Mouse (Mus musculus) NIH3T3 (cell line): ENCODE results near the gene Srp14.

ENCODE experiments used
- DNase-seq: peaks from one replicate; pipeline ENCODE4 v3.0.0-alpha.2; 2012; ENCODE audit warnings: low read depth

Gene Srp14

DNA sequence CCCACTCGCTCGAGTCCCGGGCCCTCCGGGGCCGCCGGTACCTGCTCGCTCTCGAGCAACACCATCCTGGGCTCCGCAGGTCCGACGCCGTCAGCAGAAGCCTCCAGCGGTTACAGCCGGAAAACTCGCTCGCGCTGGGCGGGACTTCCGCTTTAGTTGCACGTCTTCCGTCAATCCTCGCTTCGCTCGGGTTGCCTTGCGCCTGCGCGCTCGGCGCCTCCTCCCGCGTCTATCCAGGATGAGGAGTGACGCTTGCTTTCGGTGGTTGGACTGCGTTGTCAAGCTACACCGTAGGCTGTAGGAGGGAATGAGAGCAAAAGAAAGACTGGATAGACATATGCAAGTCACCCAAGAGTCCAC lies at the start of gene Srp14:
TSS of gene Srp14 (minus strand) at position 162 of the 360 bp plus-strand sequence.
- DNase-seq = peak; percentile 98

DNA sequence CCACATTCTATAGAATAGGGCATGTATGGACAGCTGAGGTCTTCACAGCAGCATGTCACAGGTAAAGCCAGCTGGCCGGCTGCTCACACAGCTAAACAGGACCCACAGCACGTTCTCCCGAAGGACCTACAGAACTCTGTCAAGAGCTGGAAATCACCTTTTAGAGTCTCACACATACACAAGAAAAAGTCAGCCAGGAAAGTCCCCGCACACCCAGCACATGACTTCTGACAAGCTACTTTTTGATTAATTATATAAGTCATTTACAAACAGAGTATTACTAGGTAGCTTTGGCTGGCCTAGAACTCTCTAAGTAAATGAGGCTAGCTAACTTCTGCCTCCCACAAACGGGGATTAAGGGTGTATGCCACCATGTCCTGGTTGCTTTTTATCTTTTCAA lies 47.0 kb upstream of the Srp14 start:
- no peak for DNase-seq

DNA sequence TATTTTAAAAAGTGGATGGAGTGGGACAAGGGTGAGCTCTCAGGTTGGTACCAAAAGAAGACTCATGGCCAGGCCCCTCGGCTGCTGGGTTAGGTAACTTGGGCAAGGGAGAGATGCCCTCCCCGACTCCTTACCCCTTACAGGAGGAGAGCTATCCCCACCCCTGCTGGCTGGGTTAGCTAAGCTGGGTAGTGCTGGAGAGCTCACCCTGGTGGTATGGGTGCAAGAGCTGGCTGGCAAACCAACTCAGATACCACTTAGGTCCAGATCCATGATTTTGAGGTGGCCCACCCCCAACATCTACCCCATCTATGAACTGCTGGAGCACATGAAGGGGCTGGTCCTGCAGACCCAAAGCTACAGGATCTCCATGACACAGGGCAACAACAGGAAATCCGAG lies 45.3 kb upstream of the Srp14 start:
- DNase-seq = no peak

DNA sequence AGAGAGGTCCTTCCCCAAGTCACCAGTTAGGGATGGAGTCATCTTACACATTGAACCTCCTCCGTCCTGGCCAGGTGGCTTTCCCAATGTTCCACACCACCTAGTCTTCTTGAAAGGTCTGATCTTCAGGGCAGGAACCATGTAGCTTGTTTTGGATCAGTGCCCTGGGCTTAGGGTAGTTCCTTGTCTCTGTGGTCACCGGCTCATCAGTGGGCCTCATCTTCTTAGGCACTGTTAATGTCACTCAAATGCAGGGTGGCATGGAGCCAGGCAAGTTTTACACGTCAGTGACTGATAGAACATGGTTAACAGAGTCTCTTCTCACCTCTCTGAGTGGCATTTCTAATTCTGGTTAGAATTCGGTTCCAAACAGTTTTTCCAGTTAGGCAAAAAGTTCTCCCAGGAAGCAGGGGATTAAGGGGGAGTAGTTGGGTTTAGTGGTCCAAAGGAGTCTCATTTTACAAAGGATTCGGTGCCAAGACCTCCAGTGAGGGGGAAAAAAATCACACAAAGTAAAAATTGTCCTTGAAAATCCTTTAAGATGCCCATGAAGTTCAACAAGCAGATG lies 43.7 kb upstream of the Srp14 start:
- peak; percentile 51 for DNase-seq

DNA sequence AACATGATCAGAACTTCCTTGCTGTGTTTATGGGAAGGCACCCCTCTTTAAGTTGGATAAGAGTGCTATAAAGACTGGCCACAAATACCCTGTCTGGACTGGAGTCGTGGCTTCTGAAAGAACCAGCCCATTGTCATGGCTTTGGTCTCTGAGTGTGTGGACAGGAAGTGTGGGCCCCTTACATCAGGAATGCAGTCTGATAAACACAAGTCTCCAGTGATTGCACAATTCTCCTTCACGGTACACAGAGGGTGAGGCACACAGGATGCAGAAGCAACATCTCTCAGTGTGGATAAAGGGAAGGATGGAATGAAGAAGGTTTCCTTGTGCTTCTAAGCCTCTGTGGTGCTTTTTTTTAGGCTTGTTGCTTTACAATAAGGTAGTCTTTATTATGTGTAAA lies 42.8 kb upstream of the Srp14 start:
- peak; percentile 52 for DNase-seq

DNA sequence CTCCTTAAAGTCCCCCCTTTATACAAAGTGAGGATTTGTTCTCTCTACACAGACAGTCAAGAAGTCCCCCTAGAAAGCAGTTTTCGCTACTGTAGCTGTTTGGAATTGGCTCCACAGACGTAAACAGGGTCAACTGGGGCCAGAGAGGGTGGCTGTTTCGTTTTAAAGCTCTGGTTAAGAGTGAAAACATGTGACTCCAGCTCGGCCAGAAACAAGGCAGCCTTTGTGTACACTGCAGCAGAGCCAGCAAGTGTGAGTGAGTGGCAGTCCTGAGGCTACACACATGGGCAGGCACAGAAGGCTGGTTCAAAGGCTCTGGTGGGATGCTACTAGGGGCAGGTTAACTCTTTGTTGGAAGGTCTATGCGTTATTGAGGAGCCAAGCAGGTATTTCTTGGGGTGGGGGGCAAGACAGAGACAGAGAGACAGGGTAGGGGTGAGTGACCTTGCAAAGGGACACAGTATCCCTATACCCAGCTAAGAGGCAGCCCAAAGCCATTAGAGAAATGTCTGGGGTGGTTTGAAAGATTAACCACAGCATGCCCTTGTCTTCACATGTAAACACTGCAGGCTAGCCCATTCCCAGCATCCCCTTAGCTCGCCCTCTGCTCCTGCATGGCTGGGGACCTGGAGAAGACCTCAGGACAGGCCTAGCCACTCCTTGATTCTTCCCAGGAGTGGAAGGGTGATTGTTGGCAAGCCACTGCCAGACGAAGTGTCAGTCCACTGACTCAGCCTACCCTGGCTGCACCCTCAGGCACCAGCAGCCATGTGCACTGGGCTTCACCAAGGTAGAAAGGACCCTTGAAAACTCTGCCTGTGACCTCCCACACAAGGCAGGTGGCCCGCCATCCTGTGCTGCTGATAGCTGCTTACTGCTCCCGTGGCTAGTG lies 40.8 kb upstream of the Srp14 start:
- DNase-seq = peak; percentile 86

DNA sequence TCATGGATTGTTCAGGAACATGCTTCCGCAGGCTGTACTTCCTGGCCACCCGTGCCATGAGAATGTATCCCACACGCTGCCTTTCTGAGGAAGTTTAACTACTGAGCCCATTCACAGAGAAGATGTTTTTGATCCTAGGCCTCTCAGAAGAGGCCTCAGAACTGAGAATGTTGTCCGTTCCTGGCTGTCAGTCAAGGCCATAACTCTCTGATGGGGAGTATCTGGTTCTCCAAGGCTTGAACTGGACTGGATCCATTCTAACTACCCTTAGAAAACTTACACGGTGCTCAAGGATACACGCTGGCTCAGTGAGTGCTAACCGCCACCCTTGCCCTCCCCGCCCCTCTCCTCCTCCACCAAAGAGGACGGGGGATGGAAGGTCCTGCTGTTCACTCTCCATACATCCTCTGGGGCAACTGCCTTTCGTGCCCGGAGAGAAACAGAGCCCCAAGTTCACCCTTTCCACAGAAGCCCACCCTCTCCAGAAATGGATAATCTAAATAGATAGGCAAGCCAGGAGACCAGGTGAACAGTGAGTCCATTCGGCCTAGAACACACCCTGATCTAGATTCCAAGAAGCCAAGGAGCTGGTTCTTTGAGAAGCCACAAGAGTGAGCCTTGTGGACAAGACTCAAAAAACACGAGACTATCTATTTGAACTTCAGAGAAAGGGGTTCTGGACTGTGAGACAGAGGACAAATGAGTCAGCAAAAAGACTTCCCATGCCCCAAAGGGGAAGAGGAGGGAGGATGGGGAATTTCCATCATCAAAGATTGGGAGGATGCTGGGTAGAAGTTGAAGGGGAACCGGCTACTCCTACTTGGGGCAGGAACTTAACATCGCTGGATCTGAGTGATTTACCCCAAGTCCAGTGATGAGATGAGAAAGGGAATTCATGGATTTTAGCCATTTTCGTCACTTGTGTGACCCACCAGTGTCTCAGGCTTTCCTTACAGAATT lies 33.2 kb upstream of the Srp14 start:
- DNase-seq = peak; percentile 26

DNA sequence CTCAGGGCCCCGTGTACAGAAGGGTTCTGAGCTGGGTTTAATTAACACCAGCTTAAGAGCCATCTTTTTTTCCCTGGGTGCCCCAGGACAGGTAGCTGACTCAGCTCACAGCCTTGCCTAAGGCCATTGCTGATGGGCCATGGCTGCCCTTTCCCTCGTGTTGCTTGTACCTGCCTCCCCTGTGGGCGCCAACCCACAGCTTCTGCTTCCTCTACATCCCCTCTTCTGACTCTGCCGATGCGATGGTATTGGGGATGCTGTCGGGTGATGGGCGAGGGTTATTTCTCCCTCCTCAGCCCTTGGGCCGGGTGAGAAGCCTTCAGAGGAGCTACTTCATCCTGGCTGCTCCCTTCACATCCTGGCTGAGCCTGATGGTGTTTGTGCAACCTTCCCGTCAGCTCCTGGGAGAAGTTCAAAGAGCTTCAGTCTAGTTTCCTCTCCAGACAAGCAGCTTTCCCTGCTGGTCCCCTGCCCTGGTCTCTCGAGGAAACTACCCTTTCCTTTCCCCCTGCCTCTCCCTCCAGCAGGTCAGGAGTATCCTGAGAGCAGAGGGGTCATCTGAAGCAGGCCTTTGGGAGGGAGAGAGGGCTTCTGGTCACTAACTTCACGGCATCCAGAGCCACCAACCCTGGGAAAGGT lies 32.4 kb upstream of the Srp14 start:
- DNase-seq = peak; percentile 23

DNA sequence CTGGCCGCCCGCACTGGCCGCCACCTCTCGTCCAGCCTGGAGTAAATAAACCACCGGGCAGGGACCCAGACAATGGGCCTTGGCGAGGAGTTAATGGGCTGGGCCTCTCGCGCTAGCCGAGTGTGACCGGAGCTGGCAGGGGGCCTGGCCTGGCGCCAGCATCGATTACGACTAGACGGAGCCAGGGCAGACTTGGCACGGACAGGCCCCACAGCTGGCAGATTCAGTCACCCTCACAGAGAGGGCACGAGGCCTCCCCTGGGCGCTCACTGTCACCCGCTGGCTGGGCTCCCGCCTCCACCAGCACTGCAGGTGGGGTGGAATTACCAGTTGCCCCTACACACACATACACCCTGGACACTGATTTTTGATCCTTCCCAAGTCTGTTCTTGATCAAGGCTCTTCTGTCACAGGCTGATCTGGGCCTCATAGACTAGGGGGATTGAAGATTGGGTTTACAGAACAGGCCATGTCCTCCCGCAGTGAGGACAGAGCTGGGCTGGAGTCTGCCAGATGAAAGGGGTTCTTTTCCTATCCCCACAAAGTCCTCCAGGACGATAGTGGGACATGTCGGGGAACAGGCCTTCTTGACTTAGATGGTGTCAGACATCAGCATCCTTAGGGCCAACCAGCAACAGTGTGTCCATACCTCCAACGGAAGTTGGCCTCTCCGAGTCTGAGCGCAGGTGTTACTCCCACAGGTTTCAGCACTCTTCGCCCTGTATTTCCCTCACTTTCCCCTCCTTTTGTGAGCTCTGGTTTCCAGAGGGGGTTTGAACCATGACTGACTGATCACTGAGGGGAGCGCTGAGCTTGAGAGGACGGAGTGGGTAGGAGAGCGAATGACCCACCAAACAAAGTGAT lies 31.2 kb upstream of the Srp14 start:
- peak; percentile 46 for DNase-seq

DNA sequence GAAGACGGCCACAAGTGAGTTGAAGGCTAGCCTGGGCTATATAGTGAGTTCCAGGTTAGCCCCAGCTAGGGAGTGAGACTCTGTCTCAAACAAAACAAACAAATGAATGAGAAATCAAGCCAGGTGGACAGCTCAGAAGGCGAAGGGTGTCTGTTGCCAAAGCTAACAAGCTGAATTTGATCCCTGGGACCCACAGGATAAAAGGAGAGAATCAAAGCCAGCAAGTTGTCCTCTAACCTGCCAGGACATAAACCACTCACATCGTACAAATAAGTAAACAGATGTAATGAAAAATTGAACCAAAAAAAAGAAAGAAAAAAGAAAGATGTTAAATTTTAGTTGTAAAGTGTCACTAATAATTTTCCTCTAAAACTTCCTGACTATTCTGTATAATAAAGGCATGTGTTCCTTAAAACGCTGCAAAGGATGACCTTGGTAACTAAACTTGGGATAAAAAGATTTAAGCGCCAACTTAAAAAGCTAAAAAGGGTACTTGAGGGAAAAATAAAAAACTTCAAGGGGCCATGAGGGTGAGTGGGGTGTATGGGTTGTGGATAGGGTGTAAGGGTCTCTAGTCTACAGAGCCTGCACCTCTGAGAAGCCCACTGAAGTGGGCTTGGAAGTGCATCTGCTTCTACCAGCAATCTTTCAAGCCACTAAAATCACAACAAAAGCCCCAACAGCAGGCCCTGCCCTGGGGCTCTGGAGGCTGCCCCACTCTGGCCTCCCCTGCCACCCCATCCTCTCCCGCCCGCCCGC lies 30.4 kb upstream of the Srp14 start:
- no peak for DNase-seq

DNA sequence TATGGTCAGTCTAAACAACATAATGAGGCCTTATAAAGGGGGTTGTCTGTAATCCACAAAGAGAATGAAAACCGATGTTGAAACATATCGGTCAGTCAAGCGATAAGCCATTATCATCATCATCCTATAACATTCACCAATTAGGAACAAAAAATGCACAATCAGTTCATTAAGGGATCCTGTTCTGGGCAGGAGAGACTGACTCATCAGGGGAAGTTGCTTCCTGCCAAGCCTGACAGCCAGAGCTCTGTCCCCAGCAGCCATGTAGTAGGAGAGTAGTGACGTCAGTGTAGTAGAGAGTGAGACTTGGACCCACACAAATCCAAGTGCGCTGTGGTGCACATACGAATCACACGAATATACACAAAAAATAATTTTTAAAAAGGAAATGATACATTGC lies 27.6 kb upstream of the Srp14 start:
- DNase-seq = no peak

DNA sequence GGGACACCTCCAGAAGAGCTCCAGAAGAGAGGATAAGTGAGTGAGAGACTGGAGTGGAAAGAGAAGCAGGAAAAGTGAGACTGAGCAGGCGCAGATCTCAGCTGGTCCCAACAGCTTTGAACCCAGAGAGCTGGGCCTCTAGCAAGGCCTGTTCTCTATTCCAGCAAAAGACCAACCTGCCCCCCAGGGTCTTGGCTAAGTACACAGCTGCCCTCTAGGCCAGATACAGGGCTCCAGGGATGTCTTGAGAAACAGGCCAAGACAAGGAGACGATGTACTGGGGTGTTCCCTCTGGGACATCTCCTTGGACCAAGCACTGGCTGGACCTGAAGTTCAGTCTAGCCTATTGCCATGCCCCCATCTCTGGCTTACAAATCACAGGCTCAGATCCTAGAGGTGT lies 20.7 kb upstream of the Srp14 start:
- no peak for DNase-seq

DNA sequence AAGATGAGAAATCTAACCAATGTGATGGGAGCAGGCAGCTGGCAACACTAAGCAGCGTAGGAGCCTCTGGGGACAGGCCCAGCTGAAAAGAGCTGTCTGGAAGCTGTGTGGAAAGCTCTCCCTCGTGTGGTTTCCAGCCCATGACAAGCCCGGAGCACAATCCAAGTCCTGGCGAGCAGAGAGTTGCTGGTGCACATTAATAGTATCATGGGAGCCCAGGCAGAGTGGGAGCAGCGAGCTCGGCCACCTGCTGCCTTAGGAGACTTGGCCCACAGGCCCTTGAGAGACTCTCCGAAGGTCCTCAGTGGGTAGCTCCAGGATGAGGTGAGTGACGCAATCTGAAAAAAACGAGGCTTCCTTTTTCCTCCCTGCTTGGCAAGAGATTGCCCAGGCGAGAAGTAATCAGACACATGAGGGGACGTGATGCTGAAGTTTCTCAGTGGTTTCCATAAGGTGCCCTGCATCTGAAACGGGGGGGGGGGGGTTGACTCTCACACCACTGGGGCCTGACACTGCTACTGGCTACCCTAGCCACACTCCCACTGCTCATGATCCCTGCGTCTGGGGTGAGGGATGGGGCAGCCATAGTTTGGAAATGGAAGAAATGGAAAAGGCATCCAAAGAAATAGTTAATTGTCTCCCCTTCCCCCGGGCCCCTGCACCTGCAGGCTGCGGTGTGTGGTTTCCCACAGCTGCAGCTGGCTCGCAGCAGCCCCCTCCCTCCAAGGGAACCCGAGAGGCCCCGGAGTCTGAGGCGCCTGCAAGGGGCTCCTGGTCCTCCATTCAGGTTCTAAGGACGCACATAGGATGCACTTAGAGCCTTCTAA lies 19.8 kb upstream of the Srp14 start:
- peak; percentile 59 for DNase-seq

DNA sequence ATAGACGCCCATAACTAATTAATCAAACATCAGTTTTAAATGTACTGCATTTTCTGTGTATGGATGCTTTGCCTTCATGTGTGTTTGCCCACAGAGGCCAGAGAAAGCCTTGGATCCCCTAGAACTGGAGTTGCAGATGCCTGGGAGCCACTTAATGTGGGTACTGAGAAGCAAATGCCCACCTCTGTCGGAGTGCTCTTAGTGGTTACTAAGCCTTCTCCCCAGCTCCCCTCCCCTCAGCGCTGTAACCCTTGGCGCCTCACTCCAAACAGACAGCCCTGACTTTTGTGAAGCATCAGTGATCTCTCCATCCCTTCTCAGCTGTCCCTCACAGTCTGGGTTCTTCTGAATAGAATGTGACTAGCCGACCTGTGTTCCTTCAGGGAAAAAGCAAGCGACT lies 19.0 kb upstream of the Srp14 start:
- DNase-seq = no peak

DNA sequence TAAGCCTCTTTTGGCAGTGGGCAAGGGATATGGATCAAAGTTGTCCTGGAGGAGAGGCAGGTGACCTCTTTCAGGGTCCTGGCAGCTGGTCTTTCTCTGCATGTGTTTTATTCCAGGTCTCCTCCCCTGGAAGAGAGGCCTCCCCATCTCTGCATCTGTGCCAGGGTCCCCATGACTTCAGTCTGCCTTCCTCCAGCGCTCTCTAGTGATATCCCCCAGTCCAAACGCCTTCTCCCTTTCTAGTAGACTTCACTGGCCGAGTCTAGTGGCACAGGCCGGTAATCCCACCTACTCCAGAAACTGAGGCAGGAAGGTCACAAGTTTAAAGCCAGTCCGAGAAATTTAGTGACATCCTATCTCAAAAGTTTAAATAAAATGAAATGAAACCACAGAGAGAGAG lies 18.4 kb upstream of the Srp14 start:
- DNase-seq = no peak

DNA sequence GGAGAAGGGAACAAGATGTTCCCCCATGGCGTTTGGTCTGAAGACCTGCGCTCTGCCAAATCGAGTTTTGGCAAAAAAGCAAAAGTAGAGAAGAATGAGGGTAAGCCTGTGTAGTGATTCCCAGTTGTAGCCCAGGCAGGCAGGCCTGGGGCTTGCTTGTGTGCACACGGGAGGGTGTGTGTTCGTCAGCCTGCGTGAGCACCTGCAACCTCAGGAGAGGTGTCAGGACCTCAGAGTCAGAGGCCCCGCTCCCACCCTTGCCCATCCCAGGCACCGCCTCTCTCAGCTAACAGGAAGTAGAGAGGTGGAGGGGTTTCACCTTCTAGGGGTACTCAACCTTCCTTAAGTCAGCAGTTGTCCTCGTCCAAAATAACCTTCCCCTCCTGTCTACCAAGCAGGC lies 15.5 kb upstream of the Srp14 start:
- no peak for DNase-seq

DNA sequence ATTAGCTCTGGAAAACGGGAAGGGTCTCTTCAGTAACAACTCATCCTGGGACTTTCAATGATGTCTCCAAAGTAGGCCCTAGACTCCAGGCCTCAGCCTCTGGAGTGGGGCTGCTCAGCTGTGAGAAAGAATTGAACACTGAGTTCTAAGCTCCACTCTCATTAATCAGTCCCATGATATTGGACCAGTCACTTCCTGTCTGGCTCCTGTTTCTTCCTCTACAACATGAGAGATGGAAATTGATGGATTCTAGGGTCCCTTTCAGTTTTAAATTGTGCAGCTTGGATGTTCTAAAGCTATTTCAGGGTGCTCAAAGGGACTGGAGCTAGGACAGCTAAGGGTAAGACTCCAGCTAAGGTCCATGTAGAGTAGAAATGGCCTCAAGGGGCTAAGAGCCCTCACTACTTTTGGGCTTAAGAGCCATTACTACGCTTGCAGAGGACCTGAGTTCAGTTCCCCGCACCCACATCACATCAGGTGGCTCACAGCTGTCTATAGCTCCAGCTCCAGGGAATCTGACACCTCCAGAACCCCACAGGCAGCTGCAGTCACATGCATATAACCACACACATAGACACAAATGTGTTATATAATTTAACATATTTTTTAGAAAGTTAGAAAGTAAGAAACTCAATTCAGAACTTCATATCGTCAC lies 12.4 kb upstream of the Srp14 start:
- no peak for DNase-seq

DNA sequence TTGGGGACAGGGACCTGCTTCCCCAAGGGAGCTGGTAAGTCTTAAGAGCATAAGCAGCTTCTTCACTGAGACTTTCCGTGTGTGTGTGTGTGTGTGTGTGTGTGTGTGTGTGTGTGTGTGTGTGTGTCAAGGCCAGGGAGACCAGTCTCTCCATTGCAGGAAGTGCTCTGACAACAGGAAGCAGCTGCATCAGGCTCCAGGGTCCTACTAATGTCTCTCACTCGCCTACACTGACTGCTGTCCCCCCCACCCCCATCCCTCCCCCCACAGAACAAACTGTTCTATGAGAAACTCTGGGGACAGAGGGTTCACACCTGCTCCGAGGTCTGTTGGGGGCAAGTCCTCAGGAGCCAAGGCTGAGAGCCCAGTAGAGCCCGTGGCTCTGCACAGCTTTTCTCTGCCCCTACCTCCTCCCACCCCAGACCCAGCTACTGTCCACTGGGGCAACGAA lies 11.8 kb upstream of the Srp14 start:
- DNase-seq = no peak
